Mouse (Mus musculus) left cerebral cortex, adult 6 months (tissue): Measurements from ENCODE around the gene Gpc3. TPM values are rescaled to one million over a fixed set of nuclear protein-coding genes. Genes with fewer than 3 reads are reported as not detected.

ENCODE experiments used
- long read RNA-seq, 2 experiments: library from polyadenylated mRNA; unstranded; transcript quantifications; one replicate each; pipeline ENCODE4 v2.0.0; 2019 to 2020
- polyA plus RNA-seq: library from polyadenylated mRNA; unstranded; fragments of <200 nt; fragmentation: Nextera tagmentation; gene quantifications from 2 replicates; pipeline ENCODE4 v1.2.3, GENCODE M21; 2021

The Gpc3 gene
- polyA plus RNA-seq, result 2.5 and 3.1 TPM in 2 replicates
- long read RNA-seq, experiment 1, transcript Gpc3-201 (8 exons, 2,216 nt), result major isoform, 18 of 19 reads
- long read RNA-seq, experiment 1, partial matches to known transcripts, result 1 of 19 reads
- long read RNA-seq, experiment 1, other reads (novel, unspliced or antisense), result 0 of 19 reads
- long read RNA-seq, experiment 2, partial matches to known transcripts, result 3 of 4 reads
- long read RNA-seq, experiment 2, other reads (novel, unspliced or antisense), result 0 of 4 reads

DNA sequence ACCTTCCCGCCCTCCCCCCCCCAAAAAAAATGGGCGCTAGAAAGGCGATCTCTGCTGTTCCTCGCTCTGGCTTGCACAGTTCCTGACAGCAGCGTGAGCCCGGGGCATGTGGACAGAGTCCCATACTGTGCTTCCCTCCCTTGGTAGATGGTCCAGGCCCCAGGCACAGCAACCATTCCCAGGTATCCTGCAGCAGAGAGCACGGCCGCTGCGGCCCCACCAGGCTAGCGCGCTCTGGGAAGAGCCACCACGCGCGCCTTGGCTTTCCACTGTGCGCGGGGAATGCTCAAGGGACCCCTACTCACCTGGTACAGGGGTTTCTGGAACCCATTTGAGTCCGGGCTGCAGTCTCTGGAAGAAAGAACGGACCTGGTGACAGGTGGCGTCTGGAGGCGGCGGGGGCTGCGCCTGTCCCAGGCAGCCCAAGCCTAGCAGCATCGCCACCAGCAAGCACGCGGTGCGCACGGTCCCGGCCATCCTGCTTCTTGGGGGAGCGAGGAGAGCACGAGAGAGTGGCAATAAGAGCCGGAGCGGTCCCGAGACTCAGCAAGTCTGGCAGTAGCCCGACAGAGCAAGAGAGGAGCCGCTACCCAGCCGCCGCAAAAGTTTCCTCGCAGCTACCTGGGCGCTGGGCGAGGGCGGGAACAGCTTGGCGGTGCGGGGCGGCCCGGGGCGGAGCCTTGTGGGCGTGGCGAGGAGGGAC lies at the start of gene Gpc3:
Gene Gpc3 (minus strand): TSS at position 623 of the 703 bp plus-strand sequence.

Other genes starting within 250 kb of the Gpc3 start
- gene Ccdc160, start 177.2 kb upstream of the Gpc3 start, polyA plus RNA-seq, result 2.9 and 3.1 TPM in 2 replicates